Mouse (Mus musculus) liver, embryonic 14.5 days (tissue): ENCODE results near the gene AI661453.

Source experiments
- CTCF ChIP-seq: IDR thresholded peaks from 2 replicates; pipeline ENCODE4 v1.5.1; 2016; ENCODE audit warnings: antibody characterized with exemption, low read depth, control low read depth
- EP300 ChIP-seq: IDR thresholded peaks from 2 replicates; pipeline ENCODE4 v1.6.1; 2016; ENCODE audit warnings: antibody characterized with exemption, low read depth

DNA sequence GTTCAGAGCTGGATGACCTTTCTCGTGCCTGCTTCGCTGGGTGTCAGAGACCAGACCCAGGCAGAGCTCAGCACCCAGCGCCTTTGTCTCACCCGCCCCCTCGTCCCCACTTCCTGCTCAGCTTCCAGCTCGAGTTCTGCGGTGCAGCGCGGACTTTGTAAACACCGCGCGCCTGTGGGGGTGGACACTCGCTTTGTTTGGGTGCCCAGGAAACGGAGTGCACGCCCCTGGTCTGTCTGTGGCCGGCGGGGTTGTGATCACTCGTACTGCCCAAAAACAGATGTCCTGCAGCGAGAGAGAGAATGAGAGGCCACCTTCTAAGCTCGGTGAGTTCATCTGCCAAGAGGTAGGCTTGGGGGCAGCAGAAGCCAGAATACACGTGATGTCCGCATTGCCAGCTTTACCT, 68.5 kb downstream of the AI661453 start, which contains the start of gene Ccnd3:
- TF ChIP-seq CTCF = no peak
- no peak for TF ChIP-seq EP300
